Mouse (Mus musculus) embryonic stem cell, embryonic (primary cell): ENCODE measurements around the gene Ephb3.

Source experiments
- CTCF ChIA-PET, 4 experiments: fragments of 300-600 bp in 2 of 4; fragments of 350-600 bp in 2 of 4; sonication (Branson Sonifier 250); formaldehyde crosslinking; loops; one replicate each; lab custom pipeline; 2022; ENCODE audit warnings: inconsistent platforms in 2 of 4; lab: Charles Lee
- POLR2A ChIA-PET, 4 experiments: fragments of 300-600 bp in 2 of 4; fragments of 350-600 bp in 2 of 4; sonication (Branson Sonifier 250); formaldehyde crosslinking; loops; one replicate each; lab custom pipeline; 2022; ENCODE audit warnings: antibody characterized with exemption in 4 of 4, inconsistent platforms in 1 of 4; lab: Charles Lee

Ephb3 gene

DNA sequence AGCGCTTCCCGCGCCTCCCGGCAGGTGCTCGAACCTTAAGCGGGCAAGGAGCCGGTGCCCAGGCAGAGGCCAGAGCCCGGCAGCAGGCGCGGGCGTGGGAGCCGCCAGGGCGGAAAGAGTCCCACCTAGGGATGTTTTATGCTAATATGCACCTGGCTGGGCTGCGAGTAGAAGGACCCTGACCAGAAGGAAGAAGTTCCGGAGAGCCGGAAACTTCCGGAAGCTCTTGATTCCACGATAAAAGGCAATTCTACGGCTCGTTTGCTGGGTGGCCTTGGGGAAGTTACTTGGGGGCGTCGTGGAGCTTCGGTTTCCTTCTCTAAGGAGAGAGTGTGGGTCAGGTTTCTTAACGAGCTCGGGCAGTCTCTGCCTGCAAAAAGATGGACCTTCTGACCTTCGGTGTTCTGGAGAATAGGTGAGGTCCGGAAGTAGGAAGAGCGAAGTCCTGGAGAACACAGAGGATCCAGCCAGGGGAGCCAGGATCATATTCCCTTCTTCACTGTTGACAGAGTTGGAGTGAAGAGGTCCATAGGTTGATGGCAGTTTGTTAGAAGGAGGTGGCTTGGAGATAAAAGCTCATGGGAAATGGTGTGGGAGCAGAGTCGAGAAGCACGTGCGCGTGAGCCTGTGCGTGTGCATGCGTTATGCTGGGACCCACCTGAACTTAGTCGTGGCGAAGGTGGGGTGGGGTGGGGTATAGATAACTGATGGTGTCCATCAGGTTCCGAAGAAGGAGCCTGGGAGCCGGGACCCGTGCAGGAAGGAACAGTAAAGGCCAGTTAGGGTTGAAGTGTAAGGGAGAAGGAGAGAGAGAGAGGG, 44.4 kb downstream of the Ephb3 start:
- CTCF ChIA-PET: interaction anchor here (0.6 to 1.9 kb wide), 7 partner anchors 10 to 288 kb away, joined by 3 to 7 read pairs (median 3); no protein-coding TSS in a partner anchor
- POLR2A ChIA-PET: interaction anchor here (0.5 to 4.0 kb wide), 19 partner anchors 9 to 490 kb away, joined by 3 to 21 read pairs (median 3); partner anchors contain the start of gene Ephb3 (in 3 of the 4)

DNA sequence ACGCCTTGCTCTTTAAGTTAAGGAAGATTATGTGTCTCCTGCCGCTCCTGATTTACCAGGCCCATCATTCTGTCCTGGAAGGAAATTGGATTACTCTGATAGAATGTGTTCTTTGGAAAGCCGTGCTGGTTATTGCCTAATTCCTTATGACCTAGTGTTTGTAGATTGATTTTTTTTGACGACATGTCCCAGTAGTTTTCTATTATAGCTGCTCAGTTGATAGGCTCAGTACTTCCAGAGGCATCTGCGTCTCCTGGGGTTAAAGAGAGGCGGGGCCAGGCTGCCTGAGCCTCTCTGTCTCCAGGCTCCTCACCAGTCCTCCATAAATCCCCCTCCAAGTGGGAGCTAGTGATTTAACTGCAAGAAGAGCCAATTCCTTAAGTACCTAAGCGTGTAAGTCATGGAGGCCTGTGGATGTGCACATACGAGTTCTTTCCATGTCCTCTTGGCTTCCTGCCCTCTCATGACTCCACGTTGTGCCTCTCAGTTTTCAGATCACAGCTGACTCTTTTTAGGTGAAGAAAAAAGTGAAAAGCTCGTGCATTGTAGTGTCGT, 47.9 kb downstream of the Ephb3 start:
- CTCF ChIA-PET: interaction anchor here in 1 of 4 experiments (0.5 to 0.6 kb wide), 2 partner anchors 583 to 678 kb away, joined by 3 read pairs; no protein-coding TSS in a partner anchor
- POLR2A ChIA-PET: interaction anchor here in 1 of 4 experiments (1.2 kb wide), 1 partner anchor 42 kb away, joined by 3 read pairs; no protein-coding TSS in a partner anchor

DNA sequence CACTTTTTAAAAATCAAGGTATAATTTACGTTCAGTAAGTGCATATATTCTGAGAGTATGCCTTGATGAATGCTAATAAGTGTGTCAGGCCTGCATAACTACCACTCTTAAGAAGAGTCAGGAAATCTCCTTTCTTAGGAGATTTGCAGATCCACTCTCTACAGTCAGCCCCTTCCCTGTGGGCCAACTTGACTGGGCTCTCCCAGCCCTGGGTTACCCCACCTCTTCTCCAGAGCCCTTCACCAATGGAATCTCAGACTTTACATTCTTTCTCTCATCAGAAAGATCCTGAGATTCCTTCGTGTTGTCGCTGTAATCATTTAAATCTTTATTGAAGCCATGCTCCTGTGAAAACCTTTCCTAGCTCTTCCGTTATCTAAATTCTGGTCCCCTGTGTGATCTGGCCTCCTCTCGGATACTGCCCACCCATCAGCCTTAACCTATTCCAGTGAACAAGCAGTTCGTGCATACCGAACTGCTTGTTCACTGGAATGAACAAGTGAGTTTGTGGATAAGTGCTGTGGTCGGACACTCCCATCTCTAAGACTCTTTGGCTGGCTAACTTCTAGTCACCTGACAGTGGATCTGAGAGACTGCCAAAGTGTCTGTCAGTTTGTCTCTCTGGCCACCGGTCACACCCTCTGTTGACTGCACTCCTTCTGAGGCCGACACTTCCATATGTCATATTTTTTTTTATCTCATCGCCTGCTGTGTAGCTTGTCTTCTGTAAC, 51.2 kb downstream of the Ephb3 start:
- POLR2A ChIA-PET: interaction anchor here in 2 of 4 experiments (0.5 to 1.7 kb wide), 5 partner anchors 10 to 709 kb away, joined by 3 to 4 read pairs (median 3); no protein-coding TSS in a partner anchor
- CTCF ChIA-PET: interaction anchor here in 2 of 4 experiments (0.6 to 1.4 kb wide), 2 partner anchors 15 to 137 kb away, joined by 3 to 4 read pairs; no protein-coding TSS in a partner anchor

DNA sequence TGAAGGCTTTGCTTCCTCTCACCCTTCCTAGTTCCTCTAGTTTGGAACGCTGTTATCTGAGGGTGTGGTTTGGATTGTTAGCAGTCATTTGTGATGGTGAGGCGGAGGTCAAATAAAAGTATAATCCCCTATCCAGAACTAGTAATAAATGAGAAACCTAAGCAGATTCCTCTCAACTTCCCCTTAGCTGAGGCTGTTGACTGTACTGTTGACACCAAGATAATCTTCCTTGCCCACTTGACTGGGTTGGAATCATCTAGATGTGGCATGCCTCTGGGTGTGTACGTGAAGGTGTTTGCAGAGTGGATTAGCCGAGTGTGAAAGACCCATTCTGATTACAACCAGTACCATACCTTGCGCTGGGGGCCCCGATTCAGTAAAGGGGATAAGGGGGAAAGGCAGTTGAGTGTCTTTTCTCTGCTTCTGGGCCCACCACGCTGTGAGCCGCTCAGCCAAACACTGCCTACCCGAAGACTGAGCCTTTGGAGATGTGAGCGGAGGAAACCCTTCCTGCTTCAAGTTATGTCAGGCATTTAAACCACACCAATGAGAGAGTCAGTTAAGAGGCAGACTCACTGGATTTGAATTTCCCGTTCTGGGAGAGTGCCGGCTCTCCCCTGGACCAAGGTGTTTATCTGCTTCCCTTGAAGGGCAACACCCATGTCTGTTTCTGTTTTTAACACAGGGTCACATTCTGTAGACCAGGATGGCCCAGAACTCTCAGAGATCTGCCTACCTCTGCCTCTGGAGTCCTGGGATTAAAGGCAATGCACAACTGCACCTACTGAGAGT, 52.2 kb downstream of the Ephb3 start:
- CTCF ChIA-PET: interaction anchor here in 2 of 4 experiments (0.6 to 1.4 kb wide), 2 partner anchors 16 to 136 kb away, joined by 3 to 4 read pairs; no protein-coding TSS in a partner anchor

DNA sequence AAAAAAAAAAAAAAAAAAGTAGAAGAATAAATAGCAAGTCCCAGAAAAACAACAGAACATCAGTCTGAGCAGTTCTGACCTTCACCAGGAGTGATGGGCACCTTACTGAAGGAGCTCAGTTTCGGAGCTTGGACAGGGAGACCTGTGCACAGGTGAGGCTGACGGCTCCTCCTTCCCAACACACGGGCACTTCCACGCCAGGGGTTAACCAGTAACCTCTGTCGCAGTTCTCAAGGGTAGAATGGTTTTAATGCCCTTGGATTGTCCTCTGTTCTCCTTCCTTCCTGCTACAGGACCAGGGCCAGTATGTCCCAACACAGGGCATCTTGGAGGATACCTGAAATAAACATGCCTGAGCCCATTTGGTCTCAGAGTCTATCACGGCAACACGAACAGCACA, 60.9 kb downstream of the Ephb3 start:
- POLR2A ChIA-PET: interaction anchor here in 2 of 4 experiments (0.6 to 0.7 kb wide), 2 partner anchors 12 to 543 kb away, joined by 3 read pairs; no protein-coding TSS in a partner anchor
- CTCF ChIA-PET: interaction anchor here in 1 of 4 experiments (0.7 kb wide), 1 partner anchor 20 kb away, joined by 4 read pairs; no protein-coding TSS in a partner anchor

More for the DNA sequence above, 52.2 kb downstream of the Ephb3 start:
- POLR2A ChIA-PET: interaction anchor here in 1 of 4 experiments (0.7 kb wide), 1 partner anchor 126 kb away, joined by 3 read pairs; no protein-coding TSS in a partner anchor

DNA sequence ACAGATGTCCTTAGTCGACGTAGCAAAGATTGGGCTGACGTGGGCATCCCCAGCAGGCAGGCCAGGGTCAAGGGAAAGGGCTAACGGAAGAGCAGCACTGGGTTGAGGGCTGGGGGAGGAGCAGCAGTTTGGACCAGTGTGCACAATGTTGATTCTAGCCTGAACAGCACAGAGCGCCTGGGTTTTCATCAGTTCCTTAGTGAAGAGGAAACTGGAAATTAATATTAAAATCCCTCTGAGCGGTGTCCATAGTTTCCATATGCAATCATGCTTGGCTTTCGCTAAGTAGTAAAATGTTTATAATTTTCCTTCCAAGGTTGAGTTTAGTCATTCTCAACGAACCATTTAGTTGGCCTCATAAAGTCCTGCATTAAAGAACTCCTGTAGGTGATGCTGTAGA, 65.2 kb downstream of the Ephb3 start:
- POLR2A ChIA-PET: interaction anchor here in 1 of 4 experiments (1.5 kb wide), 1 partner anchor 11 kb away, joined by 4 read pairs; no protein-coding TSS in a partner anchor
- CTCF ChIA-PET: interaction anchor here in 1 of 4 experiments (0.5 kb wide), 1 partner anchor 268 kb away, joined by 3 read pairs; no protein-coding TSS in a partner anchor

DNA sequence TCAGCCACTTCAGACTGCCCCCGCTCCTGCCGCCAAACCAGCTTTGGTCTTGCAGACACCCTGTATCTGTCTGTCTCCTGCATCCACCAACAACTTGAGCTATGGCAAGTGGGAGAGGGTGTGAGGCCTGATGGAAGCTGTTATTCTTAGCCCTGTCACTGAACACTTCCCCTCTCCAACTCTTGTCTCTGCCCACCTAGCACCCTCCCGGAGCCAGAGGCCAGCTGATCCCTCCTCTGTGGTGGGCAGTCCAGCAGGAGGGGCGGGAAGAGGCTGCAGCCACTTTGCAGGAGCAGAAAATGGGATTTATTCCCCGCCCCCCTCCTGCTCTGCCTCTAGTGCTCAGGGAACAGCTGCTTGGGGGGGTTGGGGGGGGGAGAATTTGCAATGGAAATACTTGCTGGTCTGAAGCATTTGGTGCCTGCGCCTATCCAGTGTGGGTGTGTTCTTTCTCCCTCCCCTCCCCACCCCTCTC, 67.3 kb downstream of the Ephb3 start:
- CTCF ChIA-PET: interaction anchor here in 1 of 4 experiments (0.6 to 0.9 kb wide), 2 partner anchors 121 to 552 kb away, joined by 4 to 5 read pairs; no protein-coding TSS in a partner anchor
- POLR2A ChIA-PET: interaction anchor here in 2 of 4 experiments (0.6 to 1.1 kb wide), 4 partner anchors 15 to 1444 kb away, joined by 3 read pairs; no protein-coding TSS in a partner anchor

DNA sequence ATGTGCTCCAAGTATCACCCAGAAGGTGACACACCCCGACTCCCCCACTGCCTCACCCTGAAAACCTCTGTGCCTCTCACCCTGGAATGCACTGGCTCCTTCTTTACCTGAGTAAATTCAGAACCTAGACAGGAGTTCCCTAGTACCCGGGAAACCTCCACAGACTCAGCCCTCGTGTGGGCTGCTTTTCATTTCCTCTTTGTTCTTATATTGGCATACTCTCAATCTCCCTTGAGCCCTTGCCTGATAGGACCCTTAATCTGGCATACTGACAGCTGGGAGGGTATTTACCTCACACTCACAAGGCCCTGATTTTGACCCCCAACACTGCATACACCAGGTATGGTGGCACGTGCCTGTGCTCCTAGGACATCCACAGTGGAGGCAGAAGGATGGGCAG, 68.2 kb downstream of the Ephb3 start:
- CTCF ChIA-PET: interaction anchor here in 1 of 4 experiments (0.5 kb wide), 1 partner anchor 461 kb away, joined by 3 read pairs; no protein-coding TSS in a partner anchor
- POLR2A ChIA-PET: interaction anchor here in 1 of 4 experiments (0.7 kb wide), 1 partner anchor 14 kb away, joined by 3 read pairs; no protein-coding TSS in a partner anchor
